Mouse (Mus musculus) adrenal gland, postnatal 10 days (tissue): ENCODE data around the gene Olfr1189. TPM values are rescaled to one million over a fixed set of nuclear protein-coding genes. Genes with fewer than 3 reads are reported as not detected.
"Not testable (repeated sequence)": the region's sequence is repeated elsewhere in the genome, so short reads cannot be mapped to it uniquely, and the experiment has no call there.

Experiments used
- DNase-seq: peaks from one replicate; pipeline ENCODE4 v3.0.0; 2021; ENCODE audit warnings: mixed read lengths
- long read RNA-seq, 2 experiments: library from polyadenylated mRNA; stranded (forward); transcript quantifications; one replicate each; pipeline ENCODE4 v2.0.0; 2021
- total RNA-seq, 2 experiments: library from RNA; stranded (reverse); gene quantifications; 2 replicates each; pipeline ENCODE4 v1.2.3; 2021

Gene Olfr1189
- not detected for total RNA-seq
- long read RNA-seq, experiment 1 = 0 reads
- long read RNA-seq, experiment 2 = 0 reads

- DNase-seq = no peak
These were observed at the start of gene Olfr1189 for GRCm38 (mm10) chr2:88586154-88586553. TSS of gene Olfr1189 (plus strand) at chr2:88586454.

DNA sequence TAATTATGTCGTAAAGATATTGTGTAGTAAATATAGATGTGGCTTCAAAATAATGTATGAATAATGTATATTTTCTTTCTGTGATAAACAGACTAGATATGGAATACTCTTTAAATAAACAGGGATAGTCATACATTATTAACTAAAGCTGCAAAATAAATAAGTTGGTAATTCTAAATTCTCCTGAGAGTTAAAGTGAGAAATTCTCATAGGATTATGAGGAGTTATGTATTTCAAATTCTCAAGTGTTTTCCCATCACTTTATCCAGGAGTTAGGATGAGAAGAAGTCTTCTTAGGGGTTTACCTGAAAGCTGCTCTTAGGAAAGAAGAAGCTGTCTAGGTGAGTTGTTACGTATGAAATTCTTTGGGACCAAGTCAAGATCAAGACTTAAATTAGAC is 29.6 kb upstream of the Olfr1189 start, which contains the start of gene Olfr1188:
TSS of gene Olfr1188 (plus strand) at position 301 of the 400 bp plus-strand sequence.
- DNase-seq = no peak

DNA sequence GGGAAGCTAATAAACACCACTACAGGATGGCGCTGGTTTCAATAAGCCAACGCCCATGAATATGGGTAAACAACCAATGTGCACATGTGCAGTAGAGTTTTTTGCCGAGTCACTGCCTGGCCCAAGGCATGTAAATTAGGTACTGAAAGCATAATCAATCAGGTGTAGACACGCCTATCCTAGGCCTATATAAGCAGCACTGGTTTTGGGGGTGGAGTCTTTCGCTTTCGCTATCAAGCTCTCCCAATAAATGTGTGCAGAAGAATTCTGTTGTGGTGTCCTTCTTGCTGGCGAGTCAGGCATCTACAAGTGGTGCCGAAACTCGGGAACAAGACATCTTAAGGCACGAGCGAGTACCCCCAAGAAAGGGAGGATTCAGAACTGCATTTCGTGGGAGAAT is 13.6 kb upstream of the Olfr1189 start:
- not testable (repeated sequence) for DNase-seq

DNA sequence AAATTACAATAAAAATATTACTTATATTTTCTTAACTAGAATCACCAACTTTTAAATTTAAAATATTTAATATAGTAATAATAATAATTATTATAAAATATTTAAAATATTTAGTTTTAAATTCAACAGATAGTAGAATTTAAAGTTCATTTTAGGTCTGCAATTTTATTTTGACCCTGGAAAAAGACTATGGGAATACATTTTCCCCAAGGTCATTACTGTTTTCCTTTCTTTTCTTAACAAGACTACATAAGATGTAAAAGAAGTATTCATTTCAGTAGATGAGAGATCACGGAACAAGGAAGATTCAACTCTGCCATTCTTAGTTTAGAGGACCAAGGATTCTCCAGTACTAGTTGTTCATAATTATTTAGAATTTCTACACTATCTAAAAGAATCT is 54.0 kb downstream of the Olfr1189 start, which contains the start of gene Olfr1191-ps1:
TSS of gene Olfr1191-ps1 (plus strand) at position 301 of the 400 bp plus-strand sequence.
- not testable (repeated sequence) for DNase-seq

Other genes starting within 250 kb of the Olfr1189 start
- gene Olfr1176, start 249.7 kb upstream of the Olfr1189 start, total RNA-seq = not detected
- gene Olfr1177-ps, start 240.0 kb upstream of the Olfr1189 start, total RNA-seq = not detected
- gene Olfr1178, start 199.4 kb upstream of the Olfr1189 start, total RNA-seq = not detected
- gene Olfr1179, start 180.0 kb upstream of the Olfr1189 start, total RNA-seq = not detected
- gene Olfr1180, start 167.3 kb upstream of the Olfr1189 start, total RNA-seq = not detected
- gene Olfr1181, start 160.3 kb upstream of the Olfr1189 start, total RNA-seq = not detected
- not detected for gene Gm13757, start 137.3 kb upstream of the Olfr1189 start, total RNA-seq
- gene Olfr1183, start 131.6 kb upstream of the Olfr1189 start, total RNA-seq = not detected
- not detected for gene Olfr1184, start 102.9 kb upstream of the Olfr1189 start, total RNA-seq
- gene Olfr1185-ps1, start 93.1 kb upstream of the Olfr1189 start, total RNA-seq = not detected
- not detected for gene Olfr1186, start 67.9 kb upstream of the Olfr1189 start, total RNA-seq
- not detected for gene Olfr1188, start 29.5 kb upstream of the Olfr1189 start, total RNA-seq
- under 1 TPM in 1 of 2 experiments, not detected in 1; 0.06 TPM for gene Olfr1191-ps1, start 54.1 kb downstream of the Olfr1189 start, total RNA-seq
- gene Olfr1192-ps1, start 62.1 kb downstream of the Olfr1189 start, total RNA-seq = not detected
- not detected for gene Olfr1193, start 89.2 kb downstream of the Olfr1189 start, total RNA-seq
- not detected for gene Olfr1195, start 102.7 kb downstream of the Olfr1189 start, total RNA-seq
- not detected for gene Olfr1196, start 118.1 kb downstream of the Olfr1189 start, total RNA-seq
- not detected for gene Olfr1197, start 145.9 kb downstream of the Olfr1189 start, total RNA-seq
- not detected for gene Olfr1198, start 164.9 kb downstream of the Olfr1189 start, total RNA-seq
- gene Olfr1199, start 174.0 kb downstream of the Olfr1189 start, total RNA-seq = not detected
- not detected for gene Olfr1200, start 184.0 kb downstream of the Olfr1189 start, total RNA-seq
- not detected for gene Olfr1201, start 206.6 kb downstream of the Olfr1189 start, total RNA-seq
- not detected for gene Olfr1202, start 228.0 kb downstream of the Olfr1189 start, total RNA-seq
- not detected for gene Olfr1205, start 243.3 kb downstream of the Olfr1189 start, total RNA-seq